Mouse (Mus musculus): ENCODE data around the gene Ascc2.

Gene Ascc2

GRCm38 (mm10) chr11:4720393-4720792 is 82.8 kb downstream of the Ascc2 start:
- DNase-seq (ENCODE audit: low read depth, low spot score) = no peak

- DNase-seq (ENCODE audit: low read depth, low spot score) = no peak
Observed at GRCm38 (mm10) chr11:4720900-4721580, 83.5 kb downstream of the Ascc2 start.

GRCm38 (mm10) chr11:4721728-4722127 is 84.2 kb downstream of the Ascc2 start:
- no peak for DNase-seq (ENCODE audit: low read depth, low spot score)

GRCm38 (mm10) chr11:4729603-4730002 is 92.1 kb downstream of the Ascc2 start:
- no peak for DNase-seq (ENCODE audit: low read depth, low spot score)

GRCm38 (mm10) chr11:4730096-4730495 is 92.5 kb downstream of the Ascc2 start:
- DNase-seq (ENCODE audit: low read depth, low spot score) = no peak

- DNase-seq (ENCODE audit: low read depth, low spot score) = no peak
Observed at GRCm38 (mm10) chr11:4730913-4731312, 93.4 kb downstream of the Ascc2 start.

- DNase-seq (ENCODE audit: low read depth, low spot score) = no peak
Observed at GRCm38 (mm10) chr11:4731781-4732180, 94.2 kb downstream of the Ascc2 start.

GRCm38 (mm10) chr11:4734179-4734578 is 96.6 kb downstream of the Ascc2 start:
- no peak for DNase-seq (ENCODE audit: low read depth, low spot score)
